Mouse (Mus musculus) kidney, postnatal 0 days (tissue): ENCODE measurements at regions not wholly inside any gene's neighbourhood (a gene's known extent, or its start where the extent isn't known, plus 50 kb on each side); places are given as distances from the start of the nearest gene placed in this dataset.

Source experiments
- ATAC-seq: fragments of 200-750 bp; cut with Nextera tagmentation; replicated peaks from 2 replicates; pipeline ENCODE4 v1.8.0; 2017; ENCODE audit warnings: low read depth, moderate number of reproducible peaks, moderate TSS enrichment, moderate library complexity; ENCODE audit not compliant: low FRiP score
- DNase-seq: peaks from one replicate; pipeline ENCODE4 v3.0.0-alpha.2; 2016; ENCODE audit warnings: low spot score
- H3K27ac ChIP-seq: fragments of 300-500 bp; sonication (generic); 2 replicates; pipeline ENCODE4 v1.5.1; 2014; ENCODE audit warnings: mild to moderate bottlenecking
- H3K27me3 ChIP-seq: fragments of 300-500 bp; sonication (generic); 2 replicates; pipeline ENCODE4 v1.6.1; 2014; ENCODE audit warnings: low read length, mixed read lengths; ENCODE audit not compliant: insufficient read depth
- H3K36me3 ChIP-seq: fragments of 300-500 bp; sonication (generic); 2 replicates; pipeline ENCODE4 v1.6.1; 2014; ENCODE audit warnings: low read length, mixed read lengths; ENCODE audit not compliant: insufficient read depth
- H3K4me1 ChIP-seq: fragments of 300-500 bp; sonication (generic); replicated peaks from 2 replicates; pipeline ENCODE4 v1.6.1; 2014; ENCODE audit warnings: antibody characterized with exemption, low read length, mixed read lengths; ENCODE audit not compliant: insufficient read depth
- H3K4me2 ChIP-seq: fragments of 300-500 bp; sonication (generic); 2 replicates; pipeline ENCODE4 v1.6.1; 2014; ENCODE audit warnings: mild to moderate bottlenecking, low read length, moderate library complexity, mixed read lengths
- H3K4me3 ChIP-seq: fragments of 300-500 bp; sonication (generic); replicated peaks from 2 replicates; pipeline ENCODE4 v1.5.1; 2014; ENCODE audit warnings: low read depth, low read length
- H3K9ac ChIP-seq: fragments of 300-500 bp; sonication (generic); 2 replicates; pipeline ENCODE4 v1.6.1; 2014; ENCODE audit warnings: low read depth, low read length
- H3K9me3 ChIP-seq: fragments of 300-500 bp; sonication (generic); replicated peaks from 2 replicates; pipeline ENCODE4 v1.6.1; 2016; ENCODE audit warnings: low read length, inconsistent platforms, mixed read lengths
- CTCF ChIP-seq: IDR thresholded peaks from 2 replicates; pipeline ENCODE4 v1.5.1; 2016; ENCODE audit warnings: antibody characterized with exemption, low read depth, mild to moderate bottlenecking, moderate library complexity
- WGBS: fragments of 180-500 bp; shearing (Covaris S2); extraction: QIAGEN DNeasy Blood & Tissue Kit; methylation state at CpG from one replicate; pipeline ENCODE4 v1.1.7; 2014; 5-methylcytosine and 5-hydroxymethylcytosine counted together

- Histone ChIP-seq H3K9me3 (no peaks in the 10 kb centered on the region), H3K27me3 (no peaks in the 10 kb centered on the region), H3K4me1 (no peaks in the 10 kb centered on the region), H3K4me2 (no peak overlapping the region), H3K9ac (no peak overlapping the region), H3K4me3 (no peak overlapping the region), H3K27ac (no peak overlapping the region), H3K36me3 (no peaks in the 10 kb centered on the region)
- WGBS = 42% methylated on average over 8 of the region's 8 CpGs
- DNase-seq = no peak
- ATAC-seq = no peak
- no peak for TF ChIP-seq CTCF
Measured at GRCm38 (mm10) chr9:85496506-85497239, 169.5 kb upstream of the Tent5a start.

- no peak overlapping the region for H3K4me2 ChIP-seq
- H3K27me3 ChIP-seq = no peaks in the 10 kb centered on the region
- DNase-seq = no peak
- no peak overlapping the region for H3K9ac ChIP-seq
- H3K36me3 ChIP-seq = no peaks in the 10 kb centered on the region
- no peak overlapping the region for H3K27ac ChIP-seq
- 47% methylated on average over 4 of the region's 4 CpGs for WGBS
- TF ChIP-seq CTCF = no peak
- H3K4me1 ChIP-seq = no peaks in the 10 kb centered on the region
- ATAC-seq = no peak
- no peak overlapping the region for H3K4me3 ChIP-seq
- H3K9me3 ChIP-seq = no peaks in the 10 kb centered on the region
Measured at GRCm38 (mm10) chr9:85495056-85495455, 167.9 kb upstream of the Tent5a start.

GRCm38 (mm10) chr9:85493760-85494159 is 166.6 kb upstream of the Tent5a start:
- 68% methylated on average over 4 of the region's 4 CpGs for WGBS
- no peaks in the 10 kb centered on the region for H3K4me1 ChIP-seq
- H3K27ac ChIP-seq = no peak overlapping the region
- no peaks in the 10 kb centered on the region for H3K27me3 ChIP-seq
- no peak for TF ChIP-seq CTCF
- H3K4me3 ChIP-seq = no peak overlapping the region
- ATAC-seq (no peak), DNase-seq (no peak)
- H3K4me2 ChIP-seq = no peak overlapping the region
- no peaks in the 10 kb centered on the region for H3K9me3 ChIP-seq
- no peaks in the 10 kb centered on the region for H3K36me3 ChIP-seq
- no peak overlapping the region for H3K9ac ChIP-seq

- DNase-seq = no peak
- Histone ChIP-seq H3K36me3 (no peaks in the 10 kb centered on the region), H3K4me2 (no peak overlapping the region), H3K27me3 (no peaks in the 10 kb centered on the region), H3K9ac (no peak overlapping the region), H3K4me1 (no peaks in the 10 kb centered on the region), H3K9me3 (no peaks in the 10 kb centered on the region), H3K4me3 (no peak overlapping the region), H3K27ac (no peak overlapping the region)
- 94% methylated on average over 3 of the region's 3 CpGs for WGBS
- no peak for TF ChIP-seq CTCF
- ATAC-seq = no peak
Measured at GRCm38 (mm10) chr9:85490367-85490766, 163.2 kb upstream of the Tent5a start.

- H3K4me1 ChIP-seq = no peaks in the 10 kb centered on the region
- ATAC-seq (no peak), DNase-seq (no peak)
- no peaks in the 10 kb centered on the region for H3K9me3 ChIP-seq
- no peak overlapping the region for H3K4me2 ChIP-seq
- WGBS = 49% methylated on average over 2 of the region's 2 CpGs
- H3K9ac ChIP-seq = no peak overlapping the region
- no peak overlapping the region for H3K4me3 ChIP-seq
- no peak overlapping the region for H3K27ac ChIP-seq
- H3K27me3 ChIP-seq = no peaks in the 10 kb centered on the region
- H3K36me3 ChIP-seq = no peaks in the 10 kb centered on the region
- TF ChIP-seq CTCF = no peak
Measured at GRCm38 (mm10) chr9:85487915-85488314, 160.8 kb upstream of the Tent5a start.

- DNase-seq (no peak), ATAC-seq (no peak)
- Histone ChIP-seq H3K9me3 (no peaks in the 10 kb centered on the region), H3K4me1 (no peaks in the 10 kb centered on the region), H3K4me2 (no peak overlapping the region), H3K36me3 (no peaks in the 10 kb centered on the region), H3K27me3 (no peaks in the 10 kb centered on the region), H3K9ac (no peak overlapping the region), H3K4me3 (no peak overlapping the region), H3K27ac (no peak overlapping the region)
- no peak for TF ChIP-seq CTCF
- WGBS = 29% methylated on average over 3 of the region's 3 CpGs
Measured at GRCm38 (mm10) chr9:85487052-85487668, 160.0 kb upstream of the Tent5a start.
